Mouse (Mus musculus) lung, postnatal 4 days (tissue): Measurements from ENCODE around the gene Scube1.

Source experiments
- DNase-seq, 2 experiments: peaks; one replicate each; pipeline ENCODE4 v3.0.0; 2021

Scube1 gene

GRCm38 (mm10) chr15:83709889-83710774, 14.7 kb downstream of the Scube1 start:
- no peak for DNase-seq

- no peak for DNase-seq
Measured at GRCm38 (mm10) chr15:83706528-83707199, 18.2 kb downstream of the Scube1 start.

GRCm38 (mm10) chr15:83700593-83700923, 24.3 kb downstream of the Scube1 start:
- no peak for DNase-seq

- no peak for DNase-seq
Measured at GRCm38 (mm10) chr15:83699834-83700592, 24.8 kb downstream of the Scube1 start.

- DNase-seq: no peak
Measured at GRCm38 (mm10) chr15:83699132-83699833, 25.5 kb downstream of the Scube1 start.

GRCm38 (mm10) chr15:83696681-83697381, 28.0 kb downstream of the Scube1 start:
- DNase-seq: peak in 1 of 2 experiments; percentile 25

GRCm38 (mm10) chr15:83695159-83695558, 29.7 kb downstream of the Scube1 start:
- peak; percentile 34 to 53 for DNase-seq

GRCm38 (mm10) chr15:83691901-83692361, 32.9 kb downstream of the Scube1 start:
- DNase-seq: peak in 1 of 2 experiments; percentile 48

GRCm38 (mm10) chr15:83689946-83690345, 34.9 kb downstream of the Scube1 start:
- DNase-seq: peak; percentile 38 to 73

- no peak for DNase-seq
Measured at GRCm38 (mm10) chr15:83686601-83687000, 38.2 kb downstream of the Scube1 start.

GRCm38 (mm10) chr15:83685950-83686349, 38.9 kb downstream of the Scube1 start:
- no peak for DNase-seq

GRCm38 (mm10) chr15:83683051-83683561, 41.7 kb downstream of the Scube1 start:
- DNase-seq: peak; percentile 36 to 76

- DNase-seq: peak; percentile 23 to 59
Measured at GRCm38 (mm10) chr15:83680300-83680699, 44.5 kb downstream of the Scube1 start.

GRCm38 (mm10) chr15:83679729-83680128, 45.1 kb downstream of the Scube1 start:
- peak; percentile 61 to 79 for DNase-seq

- no peak for DNase-seq
Measured at GRCm38 (mm10) chr15:83678606-83679005, 46.2 kb downstream of the Scube1 start.

- DNase-seq: peak in 1 of 2 experiments; percentile 58
Measured at GRCm38 (mm10) chr15:83678089-83678488, 46.7 kb downstream of the Scube1 start.

- no peak for DNase-seq
Measured at GRCm38 (mm10) chr15:83677098-83677497, 47.7 kb downstream of the Scube1 start.

GRCm38 (mm10) chr15:83676286-83676685, 48.5 kb downstream of the Scube1 start:
- DNase-seq: no peak

- DNase-seq: no peak
Measured at GRCm38 (mm10) chr15:83673621-83674020, 51.2 kb downstream of the Scube1 start.

- no peak for DNase-seq
Measured at GRCm38 (mm10) chr15:83667501-83667900, 57.3 kb downstream of the Scube1 start.

- no peak for DNase-seq
Measured at GRCm38 (mm10) chr15:83666418-83666817, 58.4 kb downstream of the Scube1 start.

GRCm38 (mm10) chr15:83665993-83666392, 58.8 kb downstream of the Scube1 start:
- DNase-seq: no peak
